Mouse (Mus musculus) G1E (cell line): Measurements from ENCODE around the gene Med21.

Experiments used
- CTCF ChIP-seq: IDR thresholded peaks from 2 replicates; pipeline ENCODE4 v1.5.1; 2012; ENCODE audit warnings: low read depth, low read length, inconsistent platforms, mixed read lengths
- GATA1 ChIP-seq: IDR thresholded peaks from 2 replicates; pipeline ENCODE4 v1.6.1; 2012; ENCODE audit warnings: borderline replicate concordance, low read length, inconsistent platforms, mixed read lengths
- GATA2 ChIP-seq: IDR thresholded peaks from 2 replicates; pipeline ENCODE4 v1.6.1; 2012; ENCODE audit warnings: low read depth, low read length, inconsistent platforms, borderline replicate concordance
- POLR2AphosphoS5 ChIP-seq: IDR thresholded peaks from 2 replicates; pipeline ENCODE4 v1.6.1; 2012; ENCODE audit warnings: low read depth, low read length, inconsistent platforms; ENCODE audit not compliant: insufficient replicate concordance
- TAL1 ChIP-seq: conservative IDR thresholded peaks from 2 replicates; pipeline ENCODE4 v1.6.1; 2012; ENCODE audit warnings: low read depth, low read length, inconsistent platforms, mixed read lengths

DNA sequence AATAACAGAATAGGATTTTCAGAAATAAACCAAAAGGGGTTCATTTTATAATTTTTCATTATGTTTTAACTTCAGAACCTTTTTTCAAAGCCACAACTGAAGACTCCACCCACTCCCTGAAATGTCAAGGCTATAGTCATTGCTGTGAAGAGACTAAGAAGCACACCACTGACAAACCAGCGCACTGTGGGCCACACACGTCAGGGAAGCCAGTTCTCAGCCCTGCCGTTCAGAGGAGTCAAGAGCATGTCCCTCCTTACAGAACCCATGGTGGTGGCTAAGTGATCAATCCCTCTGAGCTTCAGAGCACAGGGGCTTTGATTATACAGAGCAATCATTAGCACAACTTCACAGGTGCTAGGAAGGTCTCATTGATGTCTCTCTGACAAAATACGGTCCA, 39.7 kb upstream of the Med21 start:
- TF ChIP-seq CTCF (no peak), GATA1 (no peak), GATA2 (no peak), POLR2AphosphoS5 (no peak), TAL1 (no peak)
